Mouse (Mus musculus) frontal cortex, adult 2 months (tissue): ENCODE measurements around the gene Hist1h3e. TPM values are rescaled to one million over a fixed set of nuclear protein-coding genes. Genes with fewer than 3 reads are reported as not detected.
"Not testable (repeated sequence)": the region's sequence is repeated elsewhere in the genome, so short reads cannot be mapped to it uniquely, and the experiment has no call there.

Experiments
- DNase-seq, 2 experiments: peaks; one replicate each; pipeline ENCODE4 v3.0.0; 2022; ENCODE audit warnings: low spot score in 1 of 2; ENCODE audit errors: extremely low spot score in 1 of 2
- polyA plus RNA-seq: library from polyadenylated mRNA; depleted of rRNA; stranded (reverse); fragments of >200 nt; gene quantifications from 2 replicates; pipeline ENCODE4 v1.2.3, GENCODE M21; 2012

The Hist1h3e gene
- polyA plus RNA-seq, 1 experiment: 2.2 TPM

DNA sequence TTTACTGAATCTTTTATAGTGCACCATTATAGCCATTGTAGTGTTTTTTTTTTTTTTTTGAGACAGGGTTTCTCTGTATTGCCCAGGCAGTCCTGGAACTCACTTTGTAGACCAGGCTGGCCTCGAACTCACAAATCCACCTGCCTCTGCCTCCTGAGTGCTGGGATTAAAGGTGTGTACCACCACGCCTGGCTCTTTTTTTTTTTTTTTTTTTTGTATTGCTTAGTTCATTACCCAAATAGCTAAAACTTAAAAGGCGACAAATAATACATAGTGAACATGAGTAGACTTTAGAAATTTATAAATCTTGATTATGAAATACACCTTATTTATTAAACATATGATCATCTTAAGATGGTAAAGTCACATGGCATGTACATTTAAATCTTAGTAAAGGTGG lies 20.7 kb downstream of the Hist1h3e start:
- DNase-seq: no peak

DNA sequence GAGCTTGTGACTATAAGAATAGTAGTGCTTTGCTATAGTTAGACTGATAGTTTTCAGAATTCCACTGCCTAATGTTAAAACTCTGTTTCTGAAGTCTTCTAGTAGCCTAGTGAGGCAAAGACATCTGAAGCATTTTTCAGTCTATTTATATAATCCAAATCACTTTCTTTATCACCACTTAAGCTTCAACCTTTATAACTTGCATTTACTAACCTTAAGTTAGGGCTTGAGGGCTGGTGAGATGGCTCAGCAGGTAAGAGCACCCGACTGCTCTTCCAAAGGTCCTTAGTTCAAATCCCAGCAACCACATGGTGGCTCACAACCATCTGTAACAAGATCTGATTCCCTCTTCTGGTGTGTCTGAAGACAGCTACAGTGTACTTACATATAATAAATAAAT lies 22.3 kb downstream of the Hist1h3e start:
- DNase-seq: not testable (repeated sequence)

DNA sequence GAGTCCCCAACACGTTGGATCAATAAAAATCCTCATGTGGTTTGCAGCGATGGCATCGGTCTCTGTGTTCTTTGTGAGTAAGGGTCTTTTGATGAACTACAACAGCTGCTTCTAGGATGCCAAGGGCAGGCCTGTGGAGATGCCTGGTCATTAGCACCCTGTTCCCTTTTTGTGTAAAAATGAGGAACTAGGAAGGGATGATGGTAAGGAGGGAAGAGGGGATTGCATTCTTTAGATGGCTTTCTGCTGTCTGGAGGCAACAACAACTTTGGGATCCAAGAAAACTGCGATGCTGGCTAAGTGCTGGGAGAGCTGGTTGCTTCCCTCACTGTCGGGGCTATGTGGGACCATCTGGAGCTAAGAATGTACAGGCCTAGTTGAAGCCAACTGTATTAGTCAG lies 23.9 kb downstream of the Hist1h3e start:
- no peak for DNase-seq

DNA sequence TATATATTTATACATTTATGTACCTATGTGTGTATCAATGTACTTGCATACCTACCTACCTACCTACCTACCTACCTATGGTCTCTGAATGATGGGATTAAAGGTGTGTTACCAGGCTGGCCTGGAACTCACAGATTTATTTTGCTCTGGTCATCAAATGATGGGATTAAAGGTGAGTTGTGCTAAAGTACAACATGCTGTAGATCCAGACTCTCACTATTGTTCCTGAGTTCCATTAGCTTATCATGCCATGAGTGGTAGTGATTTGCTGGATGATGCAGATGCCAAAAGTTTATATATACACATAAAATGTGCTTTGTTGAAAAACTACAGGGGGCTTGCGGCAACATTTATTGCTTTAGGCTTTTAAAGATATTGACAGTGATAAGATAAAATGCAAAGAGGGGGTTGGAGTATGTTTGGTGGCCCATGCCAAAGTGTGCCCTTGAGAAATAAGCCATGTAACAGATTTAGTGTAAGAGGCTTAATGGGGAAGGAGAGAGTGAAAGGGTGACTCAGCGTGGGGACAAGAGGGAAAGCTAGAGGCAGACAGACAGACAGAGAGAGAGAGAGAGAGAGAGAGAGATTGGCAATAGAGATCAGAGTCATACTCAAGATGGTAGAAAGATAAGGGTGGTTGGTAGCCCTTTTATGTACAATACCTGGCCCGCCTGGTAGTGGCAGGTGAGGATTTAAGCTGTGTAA lies 25.0 kb downstream of the Hist1h3e start:
- DNase-seq: no peak

DNA sequence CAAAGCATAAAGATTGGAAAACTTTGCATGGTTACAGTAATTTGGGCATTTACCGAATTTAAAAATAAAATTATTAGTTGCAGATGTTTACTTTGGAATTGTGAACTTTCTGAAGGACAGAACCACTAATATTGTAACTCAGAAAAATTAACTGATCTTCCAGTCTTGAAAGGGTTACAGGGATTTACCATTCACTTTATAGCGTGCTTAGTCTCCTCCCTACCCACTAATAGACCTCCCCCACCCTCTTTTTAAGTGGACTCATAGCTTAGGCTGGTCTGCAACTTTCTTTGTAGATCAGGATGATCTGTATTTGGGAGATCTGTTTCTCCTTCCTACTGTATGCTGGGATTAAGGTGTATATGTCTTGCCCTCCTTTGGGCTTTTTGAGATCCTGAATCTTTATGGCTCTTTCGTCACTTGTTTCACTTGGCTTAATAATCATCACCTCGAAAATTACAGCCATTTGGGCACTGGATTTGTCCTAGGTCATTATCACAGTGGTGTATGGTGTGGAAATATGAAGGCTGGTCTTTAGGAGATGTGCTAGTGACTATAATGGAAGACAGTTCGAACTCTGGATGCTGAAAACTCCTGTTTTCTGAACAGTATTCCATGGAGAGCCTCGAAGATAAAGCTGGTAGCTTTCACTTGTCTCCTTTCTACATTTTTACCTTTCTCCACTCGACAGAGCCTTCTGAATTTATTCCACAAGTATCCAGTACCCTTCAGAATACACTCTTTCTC lies 25.9 kb downstream of the Hist1h3e start:
- no peak for DNase-seq

DNA sequence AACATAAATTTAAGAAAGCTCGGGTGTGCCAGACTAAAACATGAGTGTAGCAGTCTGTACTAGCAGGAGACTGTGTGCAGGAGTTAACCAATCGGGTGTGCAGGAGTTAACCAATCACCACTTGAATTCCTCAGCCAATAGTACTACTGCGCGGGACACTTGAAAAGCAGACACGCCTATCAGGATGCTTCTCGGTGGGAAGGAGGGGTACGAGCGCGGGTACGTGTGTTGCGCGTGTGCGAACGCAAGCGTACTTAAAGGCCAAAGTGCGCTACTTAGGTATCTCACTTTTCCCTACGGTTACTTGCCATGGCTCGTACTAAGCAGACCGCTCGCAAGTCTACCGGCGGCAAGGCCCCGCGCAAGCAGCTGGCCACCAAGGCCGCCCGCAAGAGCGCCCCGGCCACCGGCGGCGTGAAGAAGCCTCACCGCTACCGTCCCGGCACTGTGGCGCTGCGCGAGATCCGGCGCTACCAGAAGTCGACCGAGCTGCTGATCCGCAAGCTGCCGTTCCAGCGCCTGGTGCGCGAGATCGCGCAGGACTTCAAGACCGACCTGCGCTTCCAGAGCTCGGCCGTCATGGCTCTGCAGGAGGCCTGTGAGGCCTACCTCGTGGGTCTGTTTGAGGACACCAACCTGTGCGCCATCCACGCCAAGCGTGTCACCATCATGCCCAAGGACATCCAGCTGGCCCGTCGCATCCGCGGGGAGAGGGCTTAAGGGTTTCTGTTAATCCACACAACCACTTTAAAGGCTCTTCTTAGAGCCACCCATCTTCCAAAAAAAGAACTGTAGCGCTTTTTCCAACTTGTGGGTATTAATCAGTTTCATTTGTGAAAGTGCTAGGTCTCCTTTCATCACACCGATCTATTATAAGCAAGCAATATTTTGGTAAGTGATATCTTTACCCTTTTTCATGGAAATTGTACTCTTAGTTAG lies 26.8 kb downstream of the Hist1h3e start, which contains the start of gene Hist1h3g:
Gene Hist1h3g, plus strand, starts transcription at position 286 of the 939 bp plus-strand sequence.
- peak; percentile 93 to 95 for DNase-seq

DNA sequence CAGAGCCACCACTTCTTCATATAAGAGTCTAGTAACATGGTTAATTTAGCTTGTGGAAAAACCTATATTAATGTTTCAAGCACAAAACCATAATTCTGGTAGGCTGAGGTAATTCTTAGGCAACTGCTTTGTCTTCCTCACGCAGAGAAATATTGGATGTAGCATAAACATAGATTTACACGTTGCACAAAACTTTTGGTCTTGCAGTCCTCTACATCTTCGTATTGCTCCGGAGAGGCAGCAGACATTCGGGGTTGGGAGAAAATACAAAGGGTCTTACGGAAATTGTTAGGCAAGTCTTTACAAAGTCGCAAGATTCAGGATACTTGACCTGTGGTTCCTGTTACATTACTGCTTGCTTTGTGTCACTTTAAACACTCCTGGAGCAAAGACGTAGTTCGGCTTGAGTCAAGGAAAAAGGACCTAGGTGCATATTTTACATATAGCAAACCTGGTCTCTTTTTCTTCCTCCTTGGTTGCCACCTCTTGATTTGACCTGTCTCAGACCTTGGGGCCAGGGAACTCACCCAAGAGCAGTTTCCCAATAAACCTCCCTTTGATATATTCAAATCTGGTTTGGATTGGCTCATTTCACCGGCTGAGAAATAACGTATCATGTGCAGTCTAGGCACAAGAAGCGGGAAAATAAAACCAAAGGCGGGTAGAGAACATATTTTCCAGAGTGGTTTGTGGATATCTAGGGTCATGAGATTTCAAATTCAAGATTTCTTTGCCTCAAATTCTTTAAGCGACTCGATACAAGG lies 27.6 kb downstream of the Hist1h3e start:
- DNase-seq: no peak

DNA sequence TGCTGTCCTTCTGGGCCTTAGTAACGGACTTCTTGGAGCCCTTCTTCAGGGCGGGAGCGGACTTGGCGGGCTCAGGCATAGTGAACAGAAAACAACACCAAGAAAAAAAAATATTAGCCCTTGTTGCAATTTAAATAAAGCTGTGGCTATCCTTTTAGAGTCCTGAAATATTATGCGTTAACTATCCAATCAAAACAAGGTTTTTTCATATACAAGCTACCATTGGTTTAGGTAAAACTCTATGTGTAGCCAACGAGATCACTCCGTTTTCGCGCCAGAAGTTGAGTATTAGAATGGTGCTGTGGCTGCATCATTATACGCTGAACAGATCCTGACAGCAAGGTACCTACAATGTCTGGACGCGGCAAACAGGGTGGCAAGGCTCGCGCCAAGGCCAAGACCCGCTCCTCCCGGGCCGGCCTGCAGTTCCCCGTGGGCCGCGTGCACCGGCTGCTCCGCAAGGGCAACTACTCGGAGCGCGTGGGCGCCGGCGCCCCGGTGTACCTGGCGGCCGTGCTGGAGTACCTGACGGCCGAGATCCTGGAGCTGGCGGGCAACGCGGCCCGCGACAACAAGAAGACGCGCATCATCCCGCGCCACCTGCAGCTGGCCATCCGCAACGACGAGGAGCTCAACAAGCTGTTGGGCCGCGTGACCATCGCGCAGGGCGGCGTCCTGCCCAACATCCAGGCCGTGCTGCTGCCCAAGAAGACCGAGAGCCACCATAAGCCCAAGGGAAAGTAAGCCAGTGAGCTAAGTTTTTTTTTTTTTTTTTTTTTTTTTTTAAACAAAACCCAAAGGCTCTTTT lies 28.4 kb downstream of the Hist1h3e start, which contains the start of gene Hist1h2af:
Gene Hist1h2af, plus strand, starts transcription at position 347 of the 808 bp plus-strand sequence.
- peak; percentile 73 to 87 for DNase-seq

DNA sequence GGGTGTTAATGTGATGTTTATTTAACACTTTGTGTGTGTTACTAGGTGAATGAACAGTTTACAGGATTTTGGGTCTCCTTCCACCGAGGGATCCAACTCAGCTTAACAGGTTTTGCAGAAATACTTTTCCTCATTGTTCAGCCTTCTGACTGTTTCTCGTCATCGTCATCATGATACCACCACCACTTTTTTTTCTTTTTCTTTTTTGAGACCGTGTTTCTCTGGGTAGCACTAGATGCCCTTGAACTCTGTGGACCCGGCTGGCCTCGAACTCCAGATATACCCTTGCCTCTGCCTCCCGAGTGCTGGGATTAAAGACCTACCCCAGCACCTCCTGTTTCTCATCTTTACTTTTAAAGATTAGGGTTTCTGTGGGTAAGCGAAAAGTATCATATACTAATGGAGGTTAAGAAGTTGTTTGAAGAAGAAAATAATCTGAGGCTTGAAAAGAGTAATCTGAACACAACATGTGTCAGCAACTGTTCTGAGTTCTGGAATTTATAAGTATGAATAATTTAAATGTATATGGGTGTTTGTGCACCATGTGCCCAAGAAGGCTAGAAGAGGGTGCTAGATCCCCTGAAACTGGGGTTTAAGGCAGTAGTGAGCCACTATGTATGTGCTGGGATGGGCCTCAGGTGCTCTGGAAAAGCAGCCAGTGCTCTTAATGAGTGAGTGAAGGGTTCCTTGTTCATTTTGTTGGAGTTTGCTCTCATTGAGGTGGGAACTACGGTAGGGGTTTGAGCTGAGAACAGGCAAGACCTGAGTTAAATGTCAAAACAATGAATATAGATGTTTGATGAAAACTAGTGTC lies 29.7 kb downstream of the Hist1h3e start:
- no peak for DNase-seq

DNA sequence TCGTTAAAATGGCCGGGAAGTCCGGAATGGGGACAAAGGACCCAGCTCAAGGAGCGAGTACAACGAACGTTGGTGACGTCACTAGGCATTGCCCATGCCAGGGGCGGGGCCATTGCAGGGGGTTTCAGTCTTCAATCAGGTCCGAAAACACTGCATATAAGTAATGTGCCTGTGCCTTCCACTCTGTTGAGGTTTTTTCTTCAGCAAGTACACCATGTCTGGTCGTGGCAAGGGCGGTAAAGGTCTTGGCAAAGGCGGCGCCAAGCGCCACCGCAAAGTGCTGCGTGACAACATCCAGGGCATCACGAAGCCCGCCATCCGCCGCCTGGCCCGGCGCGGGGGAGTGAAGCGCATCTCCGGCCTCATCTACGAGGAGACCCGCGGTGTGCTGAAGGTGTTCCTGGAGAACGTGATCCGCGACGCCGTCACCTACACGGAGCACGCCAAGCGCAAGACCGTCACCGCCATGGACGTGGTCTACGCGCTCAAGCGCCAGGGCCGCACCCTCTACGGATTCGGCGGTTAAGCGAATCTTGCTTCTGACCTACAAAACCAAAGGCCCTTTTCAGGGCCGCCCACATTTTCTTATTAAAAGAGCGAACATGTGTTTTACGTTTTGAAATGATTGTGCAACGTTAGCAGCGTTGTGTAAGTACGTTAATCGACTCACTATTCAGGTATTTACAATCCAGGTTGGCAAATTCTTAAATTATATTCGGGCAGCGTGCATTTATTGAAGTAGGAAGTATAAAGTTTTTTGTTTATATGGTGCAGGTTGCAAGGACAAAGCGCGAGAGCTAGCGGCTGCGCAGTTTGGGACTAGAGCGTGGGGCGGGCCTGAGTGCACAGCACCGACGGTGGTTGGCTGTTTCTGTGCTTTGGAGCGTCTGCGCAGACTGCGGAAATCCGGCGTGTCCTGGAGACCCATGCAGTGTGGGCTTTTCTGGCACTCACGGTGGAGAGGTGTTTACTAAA lies 31.0 kb downstream of the Hist1h3e start, which contains the start of gene Hist1h4h:
Gene Hist1h4h, plus strand, starts transcription at position 150 of the 975 bp plus-strand sequence.
- DNase-seq: peak; percentile 98 to 100

DNA sequence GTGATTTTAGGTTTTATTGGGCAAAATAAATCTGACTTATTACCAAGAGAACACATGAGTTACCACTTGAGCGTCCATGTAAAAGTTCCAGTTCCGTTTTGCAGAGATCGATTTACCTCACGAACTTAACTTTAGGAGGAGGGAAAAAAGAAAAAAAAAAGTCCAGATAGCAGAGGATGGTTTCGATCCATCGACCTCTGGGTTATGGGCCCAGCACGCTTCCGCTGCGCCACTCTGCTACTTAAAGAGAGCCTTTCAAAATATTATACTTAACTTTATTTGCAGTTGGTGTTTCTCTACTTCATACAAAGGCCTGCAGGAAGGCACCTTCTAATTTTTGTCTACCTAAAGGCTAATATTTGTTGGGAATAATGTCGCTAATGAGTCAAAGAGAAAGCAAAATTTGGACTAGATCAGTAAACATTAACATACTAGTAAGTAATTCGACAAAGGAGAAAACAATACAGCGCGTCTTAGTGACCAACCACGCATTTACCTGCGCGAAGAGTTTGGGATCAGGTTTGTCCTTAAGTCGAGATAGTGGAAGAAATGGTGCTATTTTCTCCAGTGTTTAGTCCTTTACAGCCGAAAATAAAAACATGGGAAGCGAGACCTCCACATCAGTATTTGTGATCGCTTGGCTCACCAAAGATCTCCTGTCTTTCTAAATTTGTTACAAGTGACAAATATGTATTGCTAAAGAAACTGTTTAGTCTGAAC lies 31.8 kb downstream of the Hist1h3e start:
- DNase-seq: peak; percentile 41 to 92

DNA sequence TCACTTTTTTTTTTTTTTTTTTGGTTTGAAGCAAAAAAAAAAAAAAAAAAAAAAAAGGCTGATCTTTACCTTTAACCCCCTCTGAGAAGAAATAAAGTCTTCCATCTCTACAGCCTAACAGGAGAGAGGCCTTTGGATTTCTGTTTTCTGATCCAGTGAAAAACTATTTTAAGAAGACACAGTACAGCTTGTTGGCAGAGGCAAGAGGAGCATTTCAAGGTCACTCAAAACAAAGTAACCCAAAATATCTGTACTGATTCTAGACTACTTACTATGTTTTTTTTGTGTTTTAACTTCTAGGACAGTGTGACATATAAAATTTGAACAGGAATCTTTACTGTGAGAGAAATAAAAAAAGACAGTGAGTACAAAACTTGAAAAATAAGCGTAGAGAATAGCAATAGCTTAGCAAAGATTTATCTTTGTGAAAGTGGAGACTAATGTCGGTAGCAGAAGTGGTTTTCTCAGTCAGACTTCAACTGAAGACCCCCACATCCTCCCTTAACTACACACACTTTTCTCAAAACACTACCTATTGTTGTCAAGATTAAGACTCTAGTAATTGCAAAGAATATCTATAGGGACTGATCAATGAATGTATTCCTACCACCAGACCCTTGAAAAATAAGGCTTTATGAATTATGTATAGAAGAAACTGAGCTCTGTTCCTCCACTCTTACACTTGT lies 32.5 kb downstream of the Hist1h3e start:
- no peak for DNase-seq

DNA sequence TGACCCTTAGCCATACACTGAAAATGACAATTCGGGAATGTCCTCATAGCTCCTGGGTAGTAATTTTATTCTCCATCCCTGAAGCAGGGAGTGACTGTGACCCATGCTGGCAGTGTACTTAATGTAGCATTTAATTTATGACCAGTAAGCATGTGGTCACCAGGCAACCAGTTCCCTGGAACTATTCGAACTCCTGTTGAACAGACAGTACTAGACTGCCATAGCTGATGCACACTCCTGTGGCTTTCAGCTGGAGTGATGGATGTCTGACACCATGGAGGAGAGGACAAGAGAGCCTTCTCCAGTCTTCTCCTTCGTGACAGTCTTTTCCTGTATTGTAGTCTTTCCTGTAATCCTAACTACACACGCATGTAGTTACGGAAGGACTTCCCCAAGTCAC lies 33.2 kb downstream of the Hist1h3e start:
- DNase-seq: no peak

DNA sequence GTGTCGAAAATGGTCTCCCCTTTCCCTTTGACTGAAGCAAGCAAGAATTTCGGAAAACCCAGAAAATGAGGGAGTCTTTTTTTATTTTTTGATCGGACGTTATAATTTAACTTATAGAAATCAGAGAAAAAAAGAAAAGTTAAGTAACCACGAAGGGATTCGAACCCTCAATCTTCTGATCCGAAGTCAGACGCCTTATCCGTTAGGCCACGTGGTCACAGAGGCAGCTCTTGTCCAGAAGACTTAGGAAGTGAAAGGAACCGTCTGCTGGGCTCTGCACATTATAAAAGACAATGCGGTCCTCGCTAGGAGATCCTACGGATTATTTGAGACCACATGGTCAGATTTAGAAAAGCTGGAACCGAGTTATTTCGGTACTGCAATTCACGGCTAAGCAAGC lies 35.9 kb downstream of the Hist1h3e start:
- DNase-seq: peak; percentile 89 to 99

DNA sequence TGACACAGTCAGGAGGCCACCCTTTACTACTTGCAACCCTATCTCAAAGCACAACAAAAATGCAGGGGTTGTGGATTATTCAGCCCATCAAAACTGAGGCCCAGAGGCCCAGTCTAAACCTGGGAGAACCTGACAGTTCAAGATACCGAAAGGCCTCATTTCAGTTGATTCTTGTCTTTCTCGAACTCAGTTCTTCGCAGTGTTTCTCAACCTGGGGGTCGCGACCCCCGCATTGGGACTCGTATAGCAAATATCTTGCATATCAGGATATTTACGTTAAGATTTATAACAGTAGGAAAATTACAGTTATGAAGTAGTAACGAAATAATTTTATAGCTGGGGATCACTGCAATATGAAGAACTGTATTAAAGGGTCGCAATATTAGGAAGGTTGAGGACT lies 36.3 kb downstream of the Hist1h3e start:
- DNase-seq: no peak

DNA sequence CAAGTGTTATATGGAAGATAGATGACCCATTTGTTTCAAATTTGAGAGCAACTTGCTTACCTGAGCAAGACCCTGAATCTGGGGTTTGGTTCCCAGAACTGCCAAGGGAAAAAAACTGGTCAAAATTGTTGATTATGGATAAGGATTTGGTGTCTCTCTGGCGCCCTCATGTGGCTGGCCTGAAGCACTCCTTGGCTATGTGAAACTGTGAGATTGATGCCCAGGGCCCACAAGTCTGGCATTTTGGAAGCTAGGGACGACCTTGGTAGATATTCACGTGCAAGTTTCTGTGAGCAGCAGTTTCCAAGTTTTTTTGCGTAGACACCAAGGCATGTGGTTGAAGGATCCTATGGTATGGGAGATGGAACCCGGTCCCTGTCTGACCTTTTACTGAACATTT lies 37.5 kb downstream of the Hist1h3e start:
- peak in 1 of 2 experiments; percentile 77 for DNase-seq
